Mouse (Mus musculus) CD8-positive naive resting alpha-beta T cell, adult 57 days (primary cell): Measurements from ENCODE around the gene Cldn34c2. TPM values are rescaled to one million over a fixed set of nuclear protein-coding genes. Genes with fewer than 3 reads are reported as not detected.

ENCODE experiments used
- total RNA-seq: library from RNA; stranded (reverse); gene quantifications from one replicate; pipeline ENCODE4 v1.2.4, GENCODE M21; 2023

The Cldn34c2 gene
- not detected for total RNA-seq

DNA sequence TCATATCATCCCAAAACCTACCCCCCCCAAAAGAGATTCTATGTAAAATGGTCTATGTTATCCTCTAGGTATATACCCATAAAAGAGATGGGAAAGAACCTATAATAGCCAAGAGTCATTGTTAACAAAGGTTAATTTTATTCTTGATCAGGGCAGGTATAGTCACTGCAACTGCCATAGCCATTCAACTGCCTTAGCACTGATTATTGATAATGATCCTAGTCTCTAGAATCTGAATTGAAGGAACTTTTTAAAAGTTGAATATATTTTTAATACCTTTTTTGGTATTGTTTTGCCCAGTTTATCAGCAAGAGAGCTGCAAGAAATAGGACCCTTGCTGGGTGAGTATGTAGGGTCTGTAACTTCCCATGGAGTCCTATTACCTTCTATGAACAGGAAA, at the start of gene Cldn34c2:
Gene Cldn34c2 (plus strand): TSS at position 301 of the 400 bp plus-strand sequence.

Other genes with a start within 250 kb of the Cldn34c2 start
- not detected for gene Gm17467, start 123.1 kb downstream of the Cldn34c2 start, total RNA-seq
- not detected for gene Cldn34c3, start 212.0 kb downstream of the Cldn34c2 start, total RNA-seq